Mouse (Mus musculus) limb, embryonic 14.5 days (tissue): ENCODE measurements around the gene Calr4. TPM values are rescaled to one million over a fixed set of nuclear protein-coding genes. Genes with fewer than 3 reads are reported as not detected.

Experiments
- ATAC-seq: fragments of 200-750 bp; cut with Nextera tagmentation; 2 replicates; pipeline ENCODE4 v1.8.0; 2017; ENCODE audit warnings: low read depth, moderate number of reproducible peaks, moderate TSS enrichment; ENCODE audit not compliant: low FRiP score
- DNase-seq: peaks from one replicate; pipeline ENCODE4 v3.0.0-alpha.2; 2015; ENCODE audit warnings: low spot score
- H3K27ac ChIP-seq: fragments of 300-500 bp; sonication (generic); replicated peaks from 2 replicates; pipeline ENCODE4 v1.5.1; 2014; ENCODE audit warnings: low read depth, mild to moderate bottlenecking, low read length, moderate library complexity, mixed read lengths
- H3K27me3 ChIP-seq: fragments of 300-500 bp; sonication (generic); 2 replicates; pipeline ENCODE4 v1.6.1; 2014; ENCODE audit warnings: low read length, mixed read lengths; ENCODE audit not compliant: control insufficient read depth, insufficient read depth
- H3K36me3 ChIP-seq: fragments of 300-500 bp; sonication (generic); 2 replicates; pipeline ENCODE4 v1.6.1; 2014; ENCODE audit warnings: mild to moderate bottlenecking, low read length, moderate library complexity, mixed read lengths; ENCODE audit not compliant: control insufficient read depth, insufficient read depth
- H3K4me1 ChIP-seq: fragments of 300-500 bp; sonication (generic); 2 replicates; pipeline ENCODE4 v1.6.1; 2014; ENCODE audit warnings: antibody characterized with exemption, low read length, mixed read lengths; ENCODE audit not compliant: control insufficient read depth, insufficient read depth
- H3K4me2 ChIP-seq: fragments of 300-500 bp; sonication (generic); replicated peaks from 2 replicates; pipeline ENCODE4 v1.6.1; 2014; ENCODE audit warnings: low read depth, mild to moderate bottlenecking, low read length, moderate library complexity; ENCODE audit not compliant: severe bottlenecking
- H3K4me3 ChIP-seq: fragments of 300-500 bp; sonication (generic); replicated peaks from 2 replicates; pipeline ENCODE4 v1.5.1; 2014; ENCODE audit warnings: low read length
- H3K9ac ChIP-seq: fragments of 300-500 bp; sonication (generic); 2 replicates; pipeline ENCODE4 v1.6.1; 2014; ENCODE audit warnings: mild to moderate bottlenecking, low read depth, low read length, moderate library complexity; ENCODE audit not compliant: severe bottlenecking
- H3K9me3 ChIP-seq: fragments of 300-500 bp; sonication (generic); 2 replicates; pipeline ENCODE4 v1.6.1; 2016; ENCODE audit warnings: low read length; ENCODE audit not compliant: control insufficient read depth
- POLR2A ChIP-seq: fragments of 200-500 bp; IDR thresholded peaks from 2 replicates; pipeline ENCODE4 v1.8.0; 2012; ENCODE audit warnings: inconsistent platforms, mild to moderate bottlenecking, moderate library complexity, borderline replicate concordance; ENCODE audit not compliant: insufficient read depth, insufficient read length; ENCODE audit errors: extremely low read depth
- WGBS: fragments of 180-500 bp; shearing (Covaris S2); extraction: QIAGEN DNeasy Blood & Tissue Kit; methylation state at CpG from one replicate; pipeline ENCODE4 v1.1.7; 2014; 5-methylcytosine and 5-hydroxymethylcytosine counted together
- polyA plus RNA-seq, 2 experiments: library from polyadenylated mRNA; depleted of rRNA in 1 of 2; stranded (reverse) in 1 of 2; unstranded in 1 of 2; fragments of >200 nt; fragmentation: Nextera tagmentation in 1 of 2; extraction: Ambion mirVana in 1 of 2; gene quantifications; 2 replicates each; pipeline versions ENCODE4 v1.2.1 to v1.2.3; 2012 to 2014

Calr4 gene
- polyA plus RNA-seq, 2 experiments: 0.12 to 0.13 TPM

- Histone ChIP-seq H3K9me3 (no peaks in the 10 kb centered on the region), H3K9ac (0 out of 2 replicates have a peak overlapping the region, but pooled peaks have one; percentile 16), H3K4me3 (no peak overlapping the region), H3K4me2 (no peak overlapping the region), H3K36me3 (no peaks in the 10 kb centered on the region), H3K27ac (0 out of 2 replicates have a peak overlapping the region, but pooled peaks have one; percentile 26), H3K4me1 (peaks cover 10% of the 10 kb centered on the region; the same call in 1 of the 2 replicates), H3K27me3 (no peaks in the 10 kb centered on the region)
- no peak for ATAC-seq
- no peak for TF ChIP-seq POLR2A
- DNase-seq: peak; percentile 23
- WGBS: 65% methylated on average over 13 of the region's 13 CpGs
Measured at GRCm38 (mm10) chr4:109224762-109225552, 9.3 kb upstream of the Calr4 start.

DNA sequence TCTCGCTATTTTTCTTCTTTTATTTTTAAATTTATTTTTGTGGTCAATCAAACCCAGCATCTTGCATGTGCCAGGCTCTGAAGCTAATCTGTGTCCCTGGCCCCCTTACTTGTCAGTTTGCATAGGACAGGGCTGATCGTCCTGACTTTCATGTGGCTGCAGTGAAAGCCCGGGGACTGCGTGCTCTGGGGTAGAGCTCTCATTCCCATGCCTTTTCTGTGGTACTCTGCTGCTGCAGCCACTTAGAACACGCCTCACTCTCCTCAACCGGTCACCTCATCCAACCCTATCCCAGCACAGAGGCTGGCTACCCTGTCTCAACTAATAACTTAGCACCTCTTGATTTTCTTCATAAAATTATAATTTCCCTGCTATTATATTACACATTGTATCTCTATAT lies 8.7 kb upstream of the Calr4 start:
- Histone ChIP-seq H3K4me3 (no peak overlapping the region), H3K36me3 (no peaks in the 10 kb centered on the region), H3K27me3 (no peaks in the 10 kb centered on the region), H3K4me2 (no peak overlapping the region), H3K4me1 (peaks cover 10% of the 10 kb centered on the region; the same call in 1 of the 2 replicates), H3K27ac (no peak overlapping the region), H3K9ac (0 out of 2 replicates have a peak overlapping the region, but pooled peaks have one; percentile 16), H3K9me3 (no peaks in the 10 kb centered on the region)
- no peak for DNase-seq
- TF ChIP-seq POLR2A: no peak
- 69% methylated on average over 6 of the region's 6 CpGs for WGBS
- 0 out of 2 replicates have a peak, but pooled peaks have one; percentile 34 for ATAC-seq

DNA sequence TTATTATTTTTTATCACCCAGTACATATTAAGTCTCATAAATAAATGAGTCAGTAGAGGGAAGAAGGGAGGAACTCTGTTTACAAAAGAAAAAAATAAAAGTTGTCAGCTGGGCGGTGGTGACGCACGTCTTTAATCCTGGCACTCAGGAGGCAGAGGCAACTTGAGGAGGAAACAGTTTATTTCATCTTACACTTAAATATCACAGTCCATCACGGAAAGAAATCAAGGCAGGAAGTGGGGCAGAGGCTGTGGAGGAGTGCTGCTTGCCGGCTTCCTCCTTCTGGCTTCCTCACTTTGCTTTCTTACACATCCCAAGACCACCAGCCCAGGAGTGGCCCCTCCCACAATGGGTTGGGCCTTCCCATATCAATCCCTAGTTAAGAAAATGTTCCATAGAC lies 8.2 kb upstream of the Calr4 start:
- 53% methylated on average over 5 of the region's 5 CpGs for WGBS
- Histone ChIP-seq H3K9ac (no peak overlapping the region), H3K4me1 (peaks cover 10% of the 10 kb centered on the region; the same call in 1 of the 2 replicates), H3K4me2 (no peak overlapping the region), H3K9me3 (no peaks in the 10 kb centered on the region), H3K27ac (no peak overlapping the region), H3K4me3 (no peak overlapping the region), H3K27me3 (no peaks in the 10 kb centered on the region), H3K36me3 (no peaks in the 10 kb centered on the region)
- no peak for DNase-seq
- ATAC-seq: no peak
- no peak for TF ChIP-seq POLR2A

GRCm38 (mm10) chr4:109229766-109230279 lies 4.5 kb upstream of the Calr4 start:
- 43% methylated on average over 7 of the region's 7 CpGs for WGBS
- H3K36me3 ChIP-seq: no peaks in the 10 kb centered on the region
- no peak overlapping the region for H3K27ac ChIP-seq
- ATAC-seq (no peak), DNase-seq (no peak)
- no peaks in the 10 kb centered on the region for H3K9me3 ChIP-seq
- no peak for TF ChIP-seq POLR2A
- peaks cover 9% of the 10 kb centered on the region; the same call in 1 of the 2 replicates for H3K4me1 ChIP-seq
- no peak overlapping the region for H3K9ac ChIP-seq
- no peaks in the 10 kb centered on the region for H3K27me3 ChIP-seq
- no peak overlapping the region for H3K4me3 ChIP-seq
- H3K4me2 ChIP-seq: no peak overlapping the region

GRCm38 (mm10) chr4:109234806-109235350 lies 593 bp downstream of the Calr4 start:
- H3K36me3 ChIP-seq: no peaks in the 10 kb centered on the region
- no peak for DNase-seq
- no peak overlapping the region for H3K27ac ChIP-seq
- no peaks in the 10 kb centered on the region for H3K27me3 ChIP-seq
- no peak overlapping the region for H3K9ac ChIP-seq
- WGBS: 71% methylated on average over 9 of the region's 9 CpGs
- H3K9me3 ChIP-seq: no peaks in the 10 kb centered on the region
- no peak for TF ChIP-seq POLR2A
- H3K4me1 ChIP-seq: 0 out of 2 replicates have a peak, but pooled peaks cover 4% of the 10 kb centered on the region
- no peak for ATAC-seq
- H3K4me3 ChIP-seq: no peak overlapping the region
- no peak overlapping the region for H3K4me2 ChIP-seq
